10 mouse cellular contexts compared by ENCODE assay signal in the genomic region with DNA sequence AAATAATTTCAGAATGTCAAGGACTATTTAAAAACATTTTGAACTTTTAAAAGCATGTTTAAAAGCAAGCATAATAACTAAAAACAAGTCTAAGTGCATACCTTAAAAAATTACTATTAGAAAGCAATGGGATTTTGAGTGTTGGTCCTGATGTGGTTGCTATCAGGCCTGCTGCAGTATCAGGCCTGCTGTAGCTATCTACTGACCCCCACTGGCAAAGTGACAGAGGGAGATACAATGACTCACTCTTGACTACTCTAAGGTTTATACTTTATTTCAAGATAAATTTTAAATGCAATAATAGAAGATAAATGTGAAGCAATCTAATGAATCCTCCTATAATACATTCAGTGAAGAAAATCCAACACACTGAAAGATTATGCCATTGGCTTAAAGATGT.
A peak's percentile ranks its signal among the peaks of the same experiment; 100 is the strongest.
DNase-seq lines count a peak whose midpoint lies in the region; ATAC-seq lines count a peak whose summit lies in the region.
"Had no signal": no experiment of that assay in that cellular context is flagged by ENCODE, and none has a peak within 500 bp of the region (broad histone marks: within the 10 kb centered on the region; RNA-seq: fewer than 3 reads in every experiment).

No protein-coding gene starts in this region.

- ATAC-seq in CD4-positive, CD25-positive, alpha-beta regulatory T cell, adult 4 months: no peak
- peak; percentile 54; the same call in 1 of the 2 replicates for ATAC-seq in megakaryocyte progenitor cell, adult 5-6 weeks (replicated peaks; ENCODE audit: poor library complexity)
- ATAC-seq: forebrain, embryonic 13.5 days had no signal

- peak; percentile 27 for DNase-seq in CD4-positive, CD25-positive, alpha-beta regulatory T cell, adult 2 months (ENCODE audit: low read depth, low spot score)
- peak; percentile 57 for DNase-seq in kidney, postnatal 10 days
- DNase-seq in kidney, adult 18-20 months: no peak
- DNase-seq in adrenal gland, postnatal 25 days: peak; percentile 16
- DNase-seq in frontal cortex, postnatal 14 days (ENCODE audit: low spot score in 2 of 2): no peak
- DNase-seq in natural killer cell, adult 2 months (ENCODE audit: low spot score in 2 of 2): no peak
- DNase-seq: liver, embryonic 13.5 days had no signal

Comparison
In these comparisons a context has a peak if more than half of its experiments do, and no peak if none do; other contexts are left out.
1. DNase-seq: peak in CD4-positive, CD25-positive, alpha-beta regulatory T cell, adult 2 months (single experiment), kidney, postnatal 10 days (single experiment) and adrenal gland, postnatal 25 days (single experiment); none in kidney, adult 18-20 months (single experiment), frontal cortex, postnatal 14 days (0 of 2) and natural killer cell, adult 2 months (0 of 2).